Mouse (Mus musculus) ovary, postnatal 10 days (tissue): ENCODE measurements around the gene Fam189b.
A peak's percentile ranks its signal among the peaks of the same experiment; 100 is the strongest.
"Not testable (repeated sequence)": the region's sequence is repeated elsewhere in the genome, so short reads cannot be mapped to it uniquely, and the experiment has no call there.

Source experiments
- DNase-seq: peaks from one replicate; pipeline ENCODE4 v3.0.0; 2022; ENCODE audit warnings: low spot score

The Fam189b gene

GRCm38 (mm10) chr3:89183058-89183958 lies at the start of gene Fam189b:
Gene Fam189b (plus strand): TSS chr3:89183143.
- peak; percentile 69 for DNase-seq

GRCm38 (mm10) chr3:89133752-89134151 lies 49.2 kb upstream of the Fam189b start:
- DNase-seq: no peak

- no peak for DNase-seq
These were observed 47.0 kb upstream of the Fam189b start, which contains the start of gene Pklr for GRCm38 (mm10) chr3:89135958-89136357. Gene Pklr (plus strand): TSS chr3:89136142.

- DNase-seq: no peak
These were observed 46.6 kb upstream of the Fam189b start for GRCm38 (mm10) chr3:89136365-89136764.

- DNase-seq: no peak
These were observed 38.1 kb upstream of the Fam189b start for GRCm38 (mm10) chr3:89144821-89145220.

- DNase-seq: no peak
These were observed 37.4 kb upstream of the Fam189b start for GRCm38 (mm10) chr3:89145566-89145965.

- no peak for DNase-seq
These were observed 35.6 kb upstream of the Fam189b start for GRCm38 (mm10) chr3:89147101-89147978.

- no peak for DNase-seq
These were observed 35.0 kb upstream of the Fam189b start for GRCm38 (mm10) chr3:89147979-89148311.

GRCm38 (mm10) chr3:89148567-89148966 lies 34.4 kb upstream of the Fam189b start:
- DNase-seq: no peak

- DNase-seq: no peak
These were observed 30.7 kb upstream of the Fam189b start for GRCm38 (mm10) chr3:89152084-89152835.

GRCm38 (mm10) chr3:89156951-89157350 lies 26.0 kb upstream of the Fam189b start:
- DNase-seq: no peak

GRCm38 (mm10) chr3:89158651-89159050 lies 24.3 kb upstream of the Fam189b start:
- no peak for DNase-seq

- DNase-seq: peak; percentile 56
These were observed 23.7 kb upstream of the Fam189b start for GRCm38 (mm10) chr3:89159211-89159610.

- DNase-seq: no peak
These were observed 23.2 kb upstream of the Fam189b start, which contains the start of gene Hcn3 for GRCm38 (mm10) chr3:89159616-89160344. Gene Hcn3 (minus strand): TSS chr3:89160196.

- DNase-seq: not testable (repeated sequence)
These were observed 21.7 kb upstream of the Fam189b start for GRCm38 (mm10) chr3:89161207-89161606.

GRCm38 (mm10) chr3:89161786-89162185 lies 21.2 kb upstream of the Fam189b start:
- no peak for DNase-seq

GRCm38 (mm10) chr3:89163123-89163522 lies 19.8 kb upstream of the Fam189b start:
- DNase-seq: no peak

GRCm38 (mm10) chr3:89163643-89164245 lies 19.2 kb upstream of the Fam189b start:
- no peak for DNase-seq

GRCm38 (mm10) chr3:89164506-89165267 lies 18.3 kb upstream of the Fam189b start, which contains the start of gene Clk2:
Gene Clk2 (plus strand): TSS chr3:89164795.
- DNase-seq: peak; percentile 83

- no peak for DNase-seq
These were observed 17.6 kb upstream of the Fam189b start for GRCm38 (mm10) chr3:89165268-89165870.
